Mouse (Mus musculus): ENCODE data around the gene AL607142.1. TPM values are rescaled to one million over a fixed set of nuclear protein-coding genes. Genes with fewer than 3 reads are reported as not detected.

The AL607142.1 gene
- polyA plus RNA-seq, 1 experiment from 2014 or later = not detected

- Histone ChIP-seq H3K9me3 (no peaks in the 10 kb centered on the region), H3K4me2 (no peak overlapping the region), H3K36me3 (no peaks in the 10 kb centered on the region), H3K27ac (no peak overlapping the region), H3K4me3 (no peak overlapping the region), H3K27me3 (no peaks in the 10 kb centered on the region), H3K4me1 (peaks cover 11% of the 10 kb centered on the region), H3K9ac (no peak overlapping the region)
- ATAC-seq (ENCODE audit: insufficient number of reproducible peaks, insufficient read depth, low FRiP score, low TSS enrichment, low read depth) = no peak
- WGBS = 75% methylated on average over 7 of the region's 7 CpGs
These were observed 22.3 kb upstream of the AL607142.1 start for GRCm38 (mm10) chr4:120042480-120042879.

- Histone ChIP-seq H3K9ac (no peak overlapping the region), H3K27me3 (no peaks in the 10 kb centered on the region), H3K36me3 (no peaks in the 10 kb centered on the region), H3K4me2 (no peak overlapping the region), H3K27ac (no peak overlapping the region), H3K9me3 (no peaks in the 10 kb centered on the region), H3K4me3 (no peak overlapping the region), H3K4me1 (peaks cover 11% of the 10 kb centered on the region)
- ATAC-seq (ENCODE audit: insufficient number of reproducible peaks, insufficient read depth, low FRiP score, low TSS enrichment, low read depth) = no peak
- WGBS = 74% methylated on average over 5 of the region's 5 CpGs
These were observed 20.2 kb upstream of the AL607142.1 start for GRCm38 (mm10) chr4:120044612-120045011.

GRCm38 (mm10) chr4:120045131-120045537 is 19.7 kb upstream of the AL607142.1 start:
- H3K4me1 ChIP-seq = peaks cover 11% of the 10 kb centered on the region
- H3K27me3 ChIP-seq = no peaks in the 10 kb centered on the region
- H3K36me3 ChIP-seq = no peaks in the 10 kb centered on the region
- H3K4me2 ChIP-seq = no peak overlapping the region
- ATAC-seq (ENCODE audit: insufficient number of reproducible peaks, insufficient read depth, low FRiP score, low TSS enrichment, low read depth) = no peak
- no peaks in the 10 kb centered on the region for H3K9me3 ChIP-seq
- H3K27ac ChIP-seq = no peak overlapping the region; the same call in 1 of the 2 replicates
- H3K9ac ChIP-seq = no peak overlapping the region
- 28% methylated on average over 5 of the region's 5 CpGs for WGBS
- H3K4me3 ChIP-seq = no peak overlapping the region

GRCm38 (mm10) chr4:120045871-120046270 is 18.9 kb upstream of the AL607142.1 start:
- Histone ChIP-seq H3K9me3 (no peaks in the 10 kb centered on the region), H3K27me3 (no peaks in the 10 kb centered on the region), H3K4me3 (no peak overlapping the region), H3K9ac (no peak overlapping the region), H3K36me3 (no peaks in the 10 kb centered on the region), H3K4me2 (no peak overlapping the region), H3K4me1 (peaks cover 11% of the 10 kb centered on the region), H3K27ac (no peak overlapping the region)
- WGBS = 88% methylated on average over 7 of the region's 7 CpGs
- no peak for ATAC-seq (ENCODE audit: insufficient number of reproducible peaks, insufficient read depth, low FRiP score, low TSS enrichment, low read depth)

- Histone ChIP-seq H3K27ac (no peak overlapping the region), H3K4me3 (no peak overlapping the region), H3K9me3 (no peaks in the 10 kb centered on the region), H3K27me3 (no peaks in the 10 kb centered on the region), H3K4me2 (no peak overlapping the region), H3K9ac (no peak overlapping the region), H3K4me1 (peaks cover 11% of the 10 kb centered on the region), H3K36me3 (no peaks in the 10 kb centered on the region)
- 31% methylated on average over 4 of the region's 4 CpGs for WGBS
- ATAC-seq (ENCODE audit: insufficient number of reproducible peaks, insufficient read depth, low FRiP score, low TSS enrichment, low read depth) = no peak
These were observed 17.7 kb upstream of the AL607142.1 start for GRCm38 (mm10) chr4:120047060-120047459.

GRCm38 (mm10) chr4:120048274-120048673 is 16.5 kb upstream of the AL607142.1 start:
- WGBS = 68% methylated on average over 4 of the region's 4 CpGs
- no peak overlapping the region for H3K4me3 ChIP-seq
- H3K27ac ChIP-seq = no peak overlapping the region
- ATAC-seq (ENCODE audit: insufficient number of reproducible peaks, insufficient read depth, low FRiP score, low TSS enrichment, low read depth) = no peak
- no peaks in the 10 kb centered on the region for H3K36me3 ChIP-seq
- H3K9ac ChIP-seq = no peak overlapping the region
- peaks cover 11% of the 10 kb centered on the region for H3K4me1 ChIP-seq
- H3K27me3 ChIP-seq = no peaks in the 10 kb centered on the region
- H3K9me3 ChIP-seq = no peaks in the 10 kb centered on the region
- H3K4me2 ChIP-seq = no peak overlapping the region

- H3K27ac ChIP-seq = no peak overlapping the region
- no peaks in the 10 kb centered on the region for H3K27me3 ChIP-seq
- H3K9me3 ChIP-seq = no peaks in the 10 kb centered on the region
- 90% methylated on average over 3 of the region's 3 CpGs for WGBS
- no peaks in the 10 kb centered on the region for H3K36me3 ChIP-seq
- no peak overlapping the region for H3K9ac ChIP-seq
- no peak for ATAC-seq (ENCODE audit: insufficient number of reproducible peaks, insufficient read depth, low FRiP score, low TSS enrichment, low read depth)
- H3K4me2 ChIP-seq = no peak overlapping the region
- peaks cover 9% of the 10 kb centered on the region for H3K4me1 ChIP-seq
- H3K4me3 ChIP-seq = no peak overlapping the region
These were observed 14.9 kb upstream of the AL607142.1 start for GRCm38 (mm10) chr4:120049857-120050256.

GRCm38 (mm10) chr4:120052481-120052880 is 12.3 kb upstream of the AL607142.1 start:
- no peak for ATAC-seq (ENCODE audit: insufficient number of reproducible peaks, insufficient read depth, low FRiP score, low TSS enrichment, low read depth)
- Histone ChIP-seq H3K27me3 (no peaks in the 10 kb centered on the region), H3K4me3 (no peak overlapping the region), H3K4me2 (no peak overlapping the region), H3K36me3 (no peaks in the 10 kb centered on the region), H3K27ac (no peak overlapping the region), H3K9me3 (no peaks in the 10 kb centered on the region), H3K4me1 (no peaks in the 10 kb centered on the region), H3K9ac (no peak overlapping the region)

GRCm38 (mm10) chr4:120053026-120054005 is 11.5 kb upstream of the AL607142.1 start:
- no peak overlapping the region for H3K27ac ChIP-seq
- no peak overlapping the region for H3K4me2 ChIP-seq
- H3K4me3 ChIP-seq = no peak overlapping the region
- H3K9ac ChIP-seq = no peak overlapping the region
- ATAC-seq (ENCODE audit: insufficient number of reproducible peaks, insufficient read depth, low FRiP score, low TSS enrichment, low read depth) = no peak
- no peaks in the 10 kb centered on the region for H3K9me3 ChIP-seq
- H3K4me1 ChIP-seq = no peaks in the 10 kb centered on the region
- 92% methylated on average over 11 of the region's 11 CpGs for WGBS
- H3K36me3 ChIP-seq = no peaks in the 10 kb centered on the region
- no peaks in the 10 kb centered on the region for H3K27me3 ChIP-seq

- Histone ChIP-seq H3K27me3 (no peaks in the 10 kb centered on the region), H3K9ac (no peak overlapping the region), H3K27ac (no peak overlapping the region), H3K4me1 (no peaks in the 10 kb centered on the region), H3K9me3 (no peaks in the 10 kb centered on the region), H3K4me2 (no peak overlapping the region), H3K36me3 (no peaks in the 10 kb centered on the region), H3K4me3 (no peak overlapping the region)
- WGBS = 65% methylated on average over 9 of the region's 9 CpGs
- ATAC-seq (ENCODE audit: insufficient number of reproducible peaks, insufficient read depth, low FRiP score, low TSS enrichment, low read depth) = no peak
These were observed 10.7 kb upstream of the AL607142.1 start for GRCm38 (mm10) chr4:120054145-120054544.

GRCm38 (mm10) chr4:120056451-120056850 is 8.3 kb upstream of the AL607142.1 start:
- 92% methylated on average over 9 of the region's 9 CpGs for WGBS
- Histone ChIP-seq H3K36me3 (no peaks in the 10 kb centered on the region), H3K27me3 (peaks cover 3% of the 10 kb centered on the region; the same call in 1 of the 2 replicates), H3K9me3 (no peaks in the 10 kb centered on the region), H3K27ac (no peak overlapping the region), H3K4me2 (no peak overlapping the region), H3K9ac (no peak overlapping the region), H3K4me3 (no peak overlapping the region), H3K4me1 (no peaks in the 10 kb centered on the region)
- no peak for ATAC-seq (ENCODE audit: insufficient number of reproducible peaks, insufficient read depth, low FRiP score, low TSS enrichment, low read depth)

GRCm38 (mm10) chr4:120057529-120057928 is 7.3 kb upstream of the AL607142.1 start:
- Histone ChIP-seq H3K4me1 (no peaks in the 10 kb centered on the region), H3K9ac (no peak overlapping the region), H3K4me3 (no peak overlapping the region), H3K9me3 (no peaks in the 10 kb centered on the region), H3K27ac (no peak overlapping the region), H3K4me2 (no peak overlapping the region), H3K36me3 (no peaks in the 10 kb centered on the region), H3K27me3 (peaks cover 3% of the 10 kb centered on the region; the same call in 1 of the 2 replicates)
- 81% methylated on average over 8 of the region's 8 CpGs for WGBS
- ATAC-seq (ENCODE audit: insufficient number of reproducible peaks, insufficient read depth, low FRiP score, low TSS enrichment, low read depth) = no peak

Data from embryonic facial prominence, embryonic 13.5 days (tissue).